Mouse (Mus musculus): ENCODE measurements around the gene Reg3g. TPM values are rescaled to one million over a fixed set of nuclear protein-coding genes. Genes with fewer than 3 reads are reported as not detected.
"Not testable (repeated sequence)": the region's sequence is repeated elsewhere in the genome, so short reads cannot be mapped to it uniquely, and the experiment has no call there.

The Reg3g gene
- polyA plus RNA-seq, 1 experiment = 394 TPM

- Histone ChIP-seq H3K4me3 (ENCODE audit: low read depth, low read length) (no peak overlapping the region), H3K36me3 (ENCODE audit: control insufficient read depth, insufficient read depth, low read length) (no peaks in the 10 kb centered on the region; the same call in 1 of the 2 replicates), H3K27me3 (ENCODE audit: control insufficient read depth, insufficient read depth, low read length) (no peaks in the 10 kb centered on the region), H3K27ac (ENCODE audit: insufficient read depth, low read depth, low read length) (no peak overlapping the region), H3K4me1 (ENCODE audit: control insufficient read depth, insufficient read depth, insufficient read length, low read length) (peaks cover 2% of the 10 kb centered on the region; the same call in 1 of the 2 replicates)
- WGBS = 64% methylated on average over 2 of the region's 2 CpGs
- no peak for TF ChIP-seq CTCF (IDR thresholded peaks at IDR 0.05; ENCODE audit: extremely low read depth, insufficient read length, insufficient replicate concordance, low read depth, low read length)
- no peak for TF ChIP-seq POLR2A (IDR thresholded peaks at IDR 0.05; ENCODE audit: low read depth, low read length)
Observed at GRCm38 (mm10) chr6:78463266-78463665, 5.4 kb downstream of the Reg3g start.

DNA sequence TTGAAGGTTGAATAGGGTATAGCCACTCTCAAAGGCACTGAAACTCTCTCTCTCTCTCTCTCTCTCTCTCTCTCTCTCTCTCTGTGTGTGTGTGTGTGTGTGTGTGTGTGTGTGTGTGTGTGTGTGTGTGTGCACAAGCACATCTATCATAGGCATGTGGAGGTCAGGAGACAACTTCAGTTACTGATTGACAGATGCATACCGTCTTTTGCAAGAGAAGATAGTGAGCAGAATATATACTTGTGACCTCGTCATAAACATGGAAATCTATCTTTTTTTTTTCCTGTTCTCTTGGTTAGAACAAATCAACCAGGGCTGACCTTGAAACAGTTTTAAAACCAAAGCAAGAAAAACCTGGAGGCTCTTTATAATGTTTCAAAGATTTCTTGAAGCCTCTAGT is 6.3 kb downstream of the Reg3g start:
- no peaks in the 10 kb centered on the region for H3K27me3 ChIP-seq (ENCODE audit: control insufficient read depth, insufficient read depth, low read length)
- no peaks in the 10 kb centered on the region; the same call in 1 of the 2 replicates for H3K36me3 ChIP-seq (ENCODE audit: control insufficient read depth, insufficient read depth, low read length)
- peaks cover 1% of the 10 kb centered on the region; the same call in 1 of the 2 replicates for H3K4me1 ChIP-seq (ENCODE audit: control insufficient read depth, insufficient read depth, insufficient read length, low read length)
- H3K4me3 ChIP-seq (ENCODE audit: low read depth, low read length) = no peak overlapping the region
- TF ChIP-seq POLR2A (IDR thresholded peaks at IDR 0.05; ENCODE audit: low read depth, low read length) (no peak), CTCF (IDR thresholded peaks at IDR 0.05; ENCODE audit: extremely low read depth, insufficient read length, insufficient replicate concordance, low read depth, low read length) (no peak)
- 27% methylated on average over 2 of the region's 2 CpGs for WGBS
- no peak overlapping the region for H3K27ac ChIP-seq (ENCODE audit: insufficient read depth, low read depth, low read length)

GRCm38 (mm10) chr6:78460191-78460825 is 8.4 kb downstream of the Reg3g start:
- no peak overlapping the region for H3K4me3 ChIP-seq (ENCODE audit: low read depth, low read length)
- TF ChIP-seq CTCF (IDR thresholded peaks at IDR 0.05; ENCODE audit: extremely low read depth, insufficient read length, insufficient replicate concordance, low read depth, low read length) = no peak
- H3K27ac ChIP-seq (ENCODE audit: insufficient read depth, low read depth, low read length) = no peak overlapping the region
- H3K4me1 ChIP-seq (ENCODE audit: control insufficient read depth, insufficient read depth, insufficient read length, low read length) = no peaks in the 10 kb centered on the region; the same call in 1 of the 2 replicates
- no peaks in the 10 kb centered on the region for H3K36me3 ChIP-seq (ENCODE audit: control insufficient read depth, insufficient read depth, low read length)
- H3K27me3 ChIP-seq (ENCODE audit: control insufficient read depth, insufficient read depth, low read length) = no peaks in the 10 kb centered on the region
- 57% methylated on average over 3 of the region's 3 CpGs for WGBS

DNA sequence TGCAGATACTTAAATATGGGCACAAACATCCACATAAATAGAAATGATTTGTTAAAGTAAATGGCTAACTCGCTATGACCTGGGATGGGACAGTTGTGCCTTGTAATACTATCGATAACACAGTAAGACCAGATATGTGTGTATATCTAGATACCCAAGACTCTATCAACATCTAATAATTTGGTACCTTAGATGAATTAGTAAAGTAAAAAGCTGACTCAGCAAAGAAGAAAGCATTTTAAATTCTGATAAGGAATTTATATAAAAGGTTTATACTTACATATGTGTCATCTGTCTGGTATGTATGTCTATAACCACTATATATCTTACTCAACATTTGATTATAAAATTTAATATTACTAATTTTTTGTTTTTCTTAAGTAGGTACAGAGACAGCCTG is 15.9 kb downstream of the Reg3g start:
- Histone ChIP-seq H3K4me3 (ENCODE audit: low read depth, low read length) (no peak overlapping the region), H3K27me3 (ENCODE audit: control insufficient read depth, insufficient read depth, low read length) (no peaks in the 10 kb centered on the region), H3K4me1 (ENCODE audit: control insufficient read depth, insufficient read depth, insufficient read length, low read length) (peaks cover 2% of the 10 kb centered on the region; the same call in 1 of the 2 replicates), H3K27ac (ENCODE audit: insufficient read depth, low read depth, low read length) (no peak overlapping the region), H3K36me3 (ENCODE audit: control insufficient read depth, insufficient read depth, low read length) (peaks cover 3% of the 10 kb centered on the region; the same call in 1 of the 2 replicates)
- WGBS = 96% methylated on average over 2 of the region's 2 CpGs
- TF ChIP-seq CTCF (IDR thresholded peaks at IDR 0.05; ENCODE audit: extremely low read depth, insufficient read length, insufficient replicate concordance, low read depth, low read length) = no peak
- TF ChIP-seq POLR2A (IDR thresholded peaks at IDR 0.05; ENCODE audit: low read depth, low read length) = no peak

GRCm38 (mm10) chr6:78448409-78448808 is 20.3 kb downstream of the Reg3g start:
- TF ChIP-seq POLR2A (IDR thresholded peaks at IDR 0.05; ENCODE audit: low read depth, low read length) (no peak), CTCF (IDR thresholded peaks at IDR 0.05; ENCODE audit: extremely low read depth, insufficient read length, insufficient replicate concordance, low read depth, low read length) (no peak)
- H3K27me3 ChIP-seq (ENCODE audit: control insufficient read depth, insufficient read depth, low read length) = no peaks in the 10 kb centered on the region

DNA sequence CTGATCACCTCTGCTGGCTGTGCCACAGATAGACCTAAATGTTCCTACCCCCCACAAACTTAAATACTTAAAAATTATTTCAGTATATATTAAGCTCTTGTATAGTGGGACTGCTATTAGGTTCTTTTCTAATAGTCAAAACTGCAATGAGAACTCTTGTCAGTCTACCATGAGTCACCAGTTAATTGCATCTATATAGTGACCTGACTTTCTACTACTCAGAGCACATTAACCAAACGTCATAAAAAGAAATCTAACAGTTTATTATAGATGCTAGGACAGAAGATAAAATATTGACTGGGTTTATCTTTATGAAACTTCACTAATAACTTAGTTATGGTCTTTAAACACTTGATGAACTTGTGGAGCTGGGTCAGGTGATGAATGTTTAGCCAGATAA is 21.5 kb downstream of the Reg3g start:
- no peak overlapping the region for H3K4me3 ChIP-seq (ENCODE audit: low read depth, low read length)
- no peak overlapping the region for H3K27ac ChIP-seq (ENCODE audit: insufficient read depth, low read depth, low read length)
- H3K27me3 ChIP-seq (ENCODE audit: control insufficient read depth, insufficient read depth, low read length) = no peaks in the 10 kb centered on the region
- 4% methylated on average over 1 of the region's 1 CpGs for WGBS
- TF ChIP-seq POLR2A (IDR thresholded peaks at IDR 0.05; ENCODE audit: low read depth, low read length) (no peak), CTCF (IDR thresholded peaks at IDR 0.05; ENCODE audit: extremely low read depth, insufficient read length, insufficient replicate concordance, low read depth, low read length) (no peak)
- H3K36me3 ChIP-seq (ENCODE audit: control insufficient read depth, insufficient read depth, low read length) = peaks cover 3% of the 10 kb centered on the region; the same call in 1 of the 2 replicates
- H3K4me1 ChIP-seq (ENCODE audit: control insufficient read depth, insufficient read depth, insufficient read length, low read length) = peaks cover 3% of the 10 kb centered on the region; the same call in 1 of the 2 replicates

More at GRCm38 (mm10) chr6:78448409-78448808, 20.3 kb downstream of the Reg3g start:
- Histone ChIP-seq H3K36me3 (ENCODE audit: control insufficient read depth, insufficient read depth, low read length) (peaks cover 3% of the 10 kb centered on the region; the same call in 1 of the 2 replicates), H3K4me3 (ENCODE audit: low read depth, low read length) (no peak overlapping the region), H3K27ac (ENCODE audit: insufficient read depth, low read depth, low read length) (0 out of 2 replicates have a peak overlapping the region, but pooled peaks have one; percentile 29), H3K4me1 (ENCODE audit: control insufficient read depth, insufficient read depth, insufficient read length, low read length) (peaks cover 3% of the 10 kb centered on the region; the same call in 1 of the 2 replicates)

- WGBS = 21% methylated on average over 3 of the region's 3 CpGs
- Histone ChIP-seq H3K4me3 (ENCODE audit: low read depth, low read length) (no peak overlapping the region), H3K4me1 (ENCODE audit: control insufficient read depth, insufficient read depth, insufficient read length, low read length) (peaks cover 6% of the 10 kb centered on the region; the same call in 1 of the 2 replicates)
Observed at GRCm38 (mm10) chr6:78425497-78425896, 43.2 kb downstream of the Reg3g start.

GRCm38 (mm10) chr6:78422411-78422810 is 46.3 kb downstream of the Reg3g start, which contains the start of gene Reg1:
Gene Reg1, plus strand, starts transcription at chr6:78422711.
- H3K27me3 ChIP-seq (ENCODE audit: control insufficient read depth, insufficient read depth, low read length); H3K36me3 ChIP-seq (ENCODE audit: control insufficient read depth, insufficient read depth, low read length); H3K4me1 ChIP-seq (ENCODE audit: control insufficient read depth, insufficient read depth, insufficient read length, low read length); H3K27ac ChIP-seq (ENCODE audit: insufficient read depth, low read depth, low read length); H3K4me3 ChIP-seq (ENCODE audit: low read depth, low read length): not testable (repeated sequence)

More at GRCm38 (mm10) chr6:78425497-78425896, 43.2 kb downstream of the Reg3g start:
- TF ChIP-seq CTCF (IDR thresholded peaks at IDR 0.05; ENCODE audit: extremely low read depth, insufficient read length, insufficient replicate concordance, low read depth, low read length) = no peak
- no peak for TF ChIP-seq POLR2A (IDR thresholded peaks at IDR 0.05; ENCODE audit: low read depth, low read length)
- Histone ChIP-seq H3K36me3 (ENCODE audit: control insufficient read depth, insufficient read depth, low read length) (no peaks in the 10 kb centered on the region), H3K27ac (ENCODE audit: insufficient read depth, low read depth, low read length) (no peak overlapping the region), H3K27me3 (ENCODE audit: control insufficient read depth, insufficient read depth, low read length) (no peaks in the 10 kb centered on the region)

Data from small intestine, adult 2 months (tissue).